Mouse (Mus musculus) c-Kit-positive CD71-negative TER-119-negative erythroid progenitor cells, embryonic 14.5 days (primary cell): Measurements from ENCODE around the gene Gsta3.
"Not testable (repeated sequence)": the region's sequence is repeated elsewhere in the genome, so short reads cannot be mapped to it uniquely, and the experiment has no call there.

ENCODE experiments used
- DNase-seq: peaks from one replicate; pipeline ENCODE4 v3.0.0-alpha.2; 2013; ENCODE audit warnings: low read depth

The Gsta3 gene

GRCm38 (mm10) chr1:21253303-21253650 lies 12.9 kb downstream of the Gsta3 start:
- DNase-seq: no peak

DNA sequence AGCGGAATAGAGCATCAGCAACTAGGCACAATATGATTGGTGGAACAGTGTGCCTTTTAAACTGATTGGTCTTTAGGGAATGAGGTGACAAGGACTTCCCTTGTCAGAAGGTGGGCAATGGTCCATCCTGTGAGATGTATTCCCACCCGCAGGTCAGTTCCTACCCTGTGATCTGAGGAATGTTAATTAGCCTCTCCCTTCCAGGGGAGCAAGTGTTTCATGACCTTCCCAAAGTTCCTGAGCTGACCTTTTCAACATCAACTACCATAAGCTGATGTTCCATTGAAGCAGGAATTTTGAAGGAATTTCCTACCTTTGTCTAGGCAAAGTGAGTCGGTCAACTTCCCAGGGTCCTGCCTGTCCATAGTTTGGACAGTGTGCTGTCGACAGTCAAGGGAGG lies 13.5 kb downstream of the Gsta3 start:
- DNase-seq: no peak

- no peak for DNase-seq
Measured at GRCm38 (mm10) chr1:21255625-21256345, 15.4 kb downstream of the Gsta3 start.

DNA sequence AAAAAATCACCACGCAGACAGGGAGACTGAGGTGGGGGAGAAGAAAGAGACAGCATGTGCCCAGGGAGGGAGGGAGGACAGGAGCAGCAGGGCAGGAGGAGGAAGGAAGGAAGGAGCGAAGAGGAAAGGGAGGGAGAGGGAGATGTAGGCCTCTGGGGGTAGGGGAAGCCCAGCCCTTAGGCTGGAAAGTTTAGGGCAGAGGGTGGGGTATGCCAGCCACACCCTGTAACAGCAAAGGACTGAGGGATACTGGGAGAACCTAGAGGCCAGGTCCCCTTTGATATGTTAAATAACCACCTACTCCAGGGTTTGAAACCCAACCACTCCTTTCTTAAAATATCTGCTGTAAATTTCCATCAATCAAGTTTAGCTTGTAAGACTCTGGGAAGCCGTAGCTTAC lies 16.0 kb downstream of the Gsta3 start:
- DNase-seq: no peak

DNA sequence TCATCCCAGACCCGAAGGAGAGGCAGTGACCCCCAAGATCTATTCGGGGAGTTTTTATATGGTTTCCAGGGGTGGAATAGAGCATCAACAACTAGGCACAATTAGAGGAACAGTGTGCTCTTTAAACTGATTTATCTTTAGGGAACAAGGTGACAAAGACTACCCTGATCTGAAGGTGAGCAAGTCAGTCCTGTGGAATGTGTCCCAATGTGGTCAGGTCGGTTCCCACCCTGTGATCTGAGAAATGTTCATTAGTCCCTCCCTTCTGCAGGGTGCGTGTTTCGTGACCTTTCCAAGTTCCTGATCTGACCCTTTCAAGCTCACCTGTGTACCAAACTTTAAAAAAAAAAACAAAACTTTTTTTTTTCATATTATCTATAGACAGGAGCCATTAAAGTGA lies 16.5 kb downstream of the Gsta3 start:
- DNase-seq: no peak

DNA sequence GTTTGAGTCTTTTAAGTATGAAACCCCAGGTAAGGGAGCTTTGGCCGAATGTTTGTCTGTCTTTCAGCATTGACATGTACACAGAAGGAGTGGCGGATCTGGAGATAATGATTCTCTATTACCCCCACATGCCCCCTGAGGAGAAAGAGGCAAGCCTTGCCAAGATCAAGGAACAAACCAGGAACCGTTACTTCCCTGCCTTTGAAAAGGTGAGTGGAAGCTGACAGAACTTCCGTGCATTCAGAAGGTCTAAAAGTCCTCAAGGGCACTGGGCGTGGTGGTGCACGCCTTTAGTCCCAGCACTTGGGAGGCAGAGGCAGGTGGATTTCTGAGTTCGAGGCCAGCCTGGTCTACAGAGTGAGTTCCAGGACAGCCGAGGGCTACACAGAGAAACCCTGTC lies 19.6 kb downstream of the Gsta3 start:
- DNase-seq: not testable (repeated sequence)

DNA sequence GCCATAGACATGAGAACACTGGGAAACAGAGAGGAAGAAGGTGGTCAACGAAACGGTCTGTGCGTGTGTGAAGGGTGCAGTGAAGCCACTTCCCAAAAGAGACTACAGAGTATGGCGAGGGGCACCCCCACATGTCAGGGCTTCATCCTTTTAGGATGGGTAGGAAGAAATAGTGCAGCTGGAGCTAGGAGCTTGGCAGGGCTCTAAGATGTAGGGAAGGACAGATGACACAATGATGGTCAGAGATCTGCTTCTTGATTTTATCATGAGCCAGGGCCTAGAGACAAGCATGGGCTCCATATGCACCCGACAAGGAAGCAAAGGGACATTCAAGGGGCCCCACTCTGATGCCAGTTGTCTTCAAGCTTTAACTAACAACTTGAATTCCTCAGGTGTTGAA lies 22.0 kb downstream of the Gsta3 start:
- DNase-seq: no peak

DNA sequence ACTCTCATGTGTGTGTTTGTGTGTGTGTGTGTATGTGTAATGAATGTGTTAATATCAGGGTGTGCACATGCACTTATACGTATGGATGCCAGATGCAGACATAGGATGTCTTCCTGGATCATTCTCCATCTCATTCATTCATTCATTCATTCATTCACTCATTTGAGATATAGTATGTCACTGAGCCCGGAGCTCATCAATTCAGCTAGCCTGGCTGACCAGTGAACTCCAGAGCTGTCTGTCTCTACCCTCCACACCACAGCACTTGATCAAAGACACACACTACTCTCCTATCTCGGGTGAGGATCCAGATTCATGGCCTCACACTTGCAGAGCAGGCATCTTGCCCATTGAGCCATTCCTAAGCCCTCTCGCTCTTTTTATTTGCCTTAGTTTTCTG lies 23.6 kb downstream of the Gsta3 start:
- DNase-seq: no peak

DNA sequence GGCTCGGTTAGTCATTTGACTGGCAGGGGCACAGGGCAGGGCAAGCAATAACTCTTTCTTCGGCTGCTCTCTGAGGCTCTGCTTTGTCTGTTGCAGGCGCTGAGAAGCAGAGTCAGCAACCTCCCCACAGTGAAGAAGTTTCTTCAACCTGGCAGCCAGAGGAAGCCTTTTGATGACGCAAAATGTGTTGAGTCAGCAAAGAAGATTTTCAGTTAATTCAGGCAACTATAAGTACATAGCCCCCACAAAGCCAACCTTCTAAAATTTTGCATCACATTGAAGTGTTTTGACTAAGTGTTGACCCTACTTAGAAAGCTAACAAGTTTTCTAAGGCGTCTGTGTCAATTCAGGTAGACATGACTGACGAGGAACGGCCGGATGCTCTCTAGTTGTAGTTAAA lies 24.4 kb downstream of the Gsta3 start:
- DNase-seq: no peak

- no peak for DNase-seq
Measured at GRCm38 (mm10) chr1:21266766-21267165, 26.4 kb downstream of the Gsta3 start.

DNA sequence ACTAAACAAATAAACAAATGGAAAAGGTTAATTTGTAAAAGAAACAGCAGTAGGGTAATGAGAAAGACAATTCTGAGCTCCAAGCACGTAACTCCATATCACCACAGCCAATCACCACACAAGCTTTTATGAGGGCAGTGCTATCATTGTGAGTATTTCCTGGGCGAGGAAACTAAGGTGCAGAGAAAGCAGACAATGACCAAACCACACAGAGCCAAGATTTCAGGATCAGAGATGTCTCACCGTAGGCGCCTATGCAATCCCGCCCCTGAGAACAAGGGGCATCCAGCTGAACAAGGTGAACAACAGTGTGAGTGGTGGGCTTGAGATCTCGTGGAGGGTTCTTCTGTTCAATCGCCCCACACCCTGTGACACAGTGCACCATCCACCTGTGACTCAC lies 27.1 kb downstream of the Gsta3 start:
- DNase-seq: not testable (repeated sequence)

GRCm38 (mm10) chr1:21271343-21272055 lies 31.1 kb downstream of the Gsta3 start:
- DNase-seq: peak; percentile 35

DNA sequence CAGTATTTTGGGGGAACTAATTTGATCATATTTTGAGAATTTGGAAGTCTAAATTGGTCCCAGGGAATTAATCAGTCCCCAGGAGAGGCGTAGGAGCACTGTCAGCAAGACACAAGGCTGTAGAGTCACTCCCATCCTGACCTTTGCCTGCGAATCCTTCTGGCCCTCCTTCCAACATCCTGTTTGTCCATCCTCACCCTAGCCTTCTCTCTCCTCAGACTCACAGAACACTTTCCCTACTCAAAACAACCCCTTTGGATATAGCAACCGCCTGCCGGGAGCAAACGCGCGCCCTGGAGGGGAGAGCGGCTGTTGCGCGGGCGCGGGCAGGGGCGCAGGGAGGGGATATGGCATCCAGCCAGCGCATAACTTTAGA lies 31.7 kb downstream of the Gsta3 start:
- no peak for DNase-seq

DNA sequence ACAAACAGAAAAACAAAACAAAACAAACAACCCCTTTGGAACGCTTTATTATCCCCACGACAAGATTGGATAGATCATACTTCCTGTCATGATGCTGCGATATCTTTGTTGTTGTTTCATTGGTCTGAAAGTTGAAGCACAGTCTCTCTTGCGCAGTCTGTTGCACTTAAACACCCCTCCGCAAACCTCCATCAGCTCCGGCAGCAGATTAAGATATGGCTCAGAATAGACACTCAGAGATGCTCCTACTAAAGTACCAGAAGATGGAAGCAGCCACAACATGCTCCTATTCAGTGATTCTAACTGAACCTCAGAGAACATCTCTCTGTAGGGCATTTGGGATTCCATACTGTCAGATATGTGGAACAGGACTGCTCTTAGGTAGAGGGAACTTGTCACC lies 32.7 kb downstream of the Gsta3 start:
- no peak for DNase-seq

GRCm38 (mm10) chr1:21274437-21275040 lies 34.1 kb downstream of the Gsta3 start:
- DNase-seq: no peak

DNA sequence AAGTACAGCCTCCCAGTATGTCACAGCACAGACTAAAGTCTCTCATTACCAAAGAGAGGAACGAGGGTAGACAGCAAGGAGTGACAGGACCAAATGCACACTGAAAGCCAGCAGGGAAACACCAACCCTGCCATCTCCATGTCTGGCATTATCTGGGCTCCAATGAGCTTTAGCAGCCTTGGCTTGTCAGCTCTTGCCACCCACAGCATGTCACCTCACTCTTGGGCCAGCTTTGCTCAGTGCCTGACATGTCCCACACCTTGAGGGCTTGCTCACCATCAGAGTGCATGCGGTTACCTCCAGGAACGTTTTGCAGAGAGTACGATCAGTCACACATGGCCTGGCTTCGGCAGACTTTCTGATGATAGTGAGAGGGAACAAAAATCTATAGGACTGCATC lies 35.0 kb downstream of the Gsta3 start:
- DNase-seq: not testable (repeated sequence)

DNA sequence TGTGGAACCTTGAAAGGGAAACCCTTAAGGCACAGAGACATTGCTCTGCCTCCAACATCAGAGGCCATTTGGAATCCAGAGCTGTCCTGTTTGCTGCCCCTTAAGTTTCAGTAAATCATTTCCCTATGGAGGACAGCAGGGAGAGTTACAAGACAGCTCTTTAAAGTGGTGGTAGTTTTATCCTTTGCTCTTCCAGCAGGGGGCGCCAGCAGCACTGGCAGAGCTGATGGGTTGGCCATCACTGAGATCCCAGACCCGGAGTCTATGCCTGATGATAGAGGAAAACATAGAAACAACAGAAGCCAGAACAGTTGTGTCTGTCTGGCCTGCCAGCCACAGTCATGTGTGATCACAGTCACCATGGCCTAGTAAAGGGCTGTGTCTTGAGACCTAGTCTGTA lies 35.8 kb downstream of the Gsta3 start:
- not testable (repeated sequence) for DNase-seq

GRCm38 (mm10) chr1:21280306-21280705 lies 39.9 kb downstream of the Gsta3 start:
- no peak for DNase-seq

DNA sequence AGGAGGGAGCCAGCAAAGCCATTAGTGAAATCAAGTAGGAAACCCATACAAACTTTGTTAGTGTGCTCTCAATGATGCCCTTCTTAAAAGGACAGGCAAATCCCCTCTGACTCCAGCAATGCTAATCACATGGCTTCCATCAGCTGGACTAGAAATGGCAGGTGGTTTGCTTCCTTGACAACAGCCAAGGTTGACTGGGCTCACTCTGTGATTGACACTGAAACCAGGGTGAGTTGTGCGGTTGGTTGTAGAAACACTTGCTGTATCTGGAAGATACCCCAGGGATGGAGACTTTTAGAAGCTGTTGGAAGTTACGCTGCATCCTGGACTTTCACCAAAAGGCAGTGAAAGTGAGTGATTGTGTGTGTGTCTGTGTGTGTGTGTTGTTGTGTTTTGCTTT lies 44.3 kb downstream of the Gsta3 start:
- DNase-seq: not testable (repeated sequence)

GRCm38 (mm10) chr1:21291394-21291793 lies 51.0 kb downstream of the Gsta3 start:
- DNase-seq: no peak

DNA sequence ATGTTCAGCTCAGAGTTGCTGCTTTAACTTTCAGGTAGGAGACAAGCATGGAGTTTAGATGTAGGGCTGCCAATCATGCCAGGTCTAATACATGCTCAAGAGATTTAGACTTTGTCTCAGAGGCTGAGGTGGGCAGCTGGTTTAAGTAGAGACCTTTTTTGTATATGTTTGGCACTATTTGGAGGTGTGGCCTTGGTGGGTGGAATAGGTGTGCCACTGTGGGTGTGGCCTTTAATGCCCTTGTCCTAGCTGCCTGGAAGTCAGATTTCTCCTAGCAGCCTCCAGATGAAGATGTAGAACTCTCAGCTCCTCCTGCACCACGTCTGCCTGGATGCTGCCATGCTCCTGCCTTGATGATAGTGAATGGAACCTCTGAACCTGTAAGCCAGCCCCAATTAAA lies 52.2 kb downstream of the Gsta3 start:
- DNase-seq: no peak

DNA sequence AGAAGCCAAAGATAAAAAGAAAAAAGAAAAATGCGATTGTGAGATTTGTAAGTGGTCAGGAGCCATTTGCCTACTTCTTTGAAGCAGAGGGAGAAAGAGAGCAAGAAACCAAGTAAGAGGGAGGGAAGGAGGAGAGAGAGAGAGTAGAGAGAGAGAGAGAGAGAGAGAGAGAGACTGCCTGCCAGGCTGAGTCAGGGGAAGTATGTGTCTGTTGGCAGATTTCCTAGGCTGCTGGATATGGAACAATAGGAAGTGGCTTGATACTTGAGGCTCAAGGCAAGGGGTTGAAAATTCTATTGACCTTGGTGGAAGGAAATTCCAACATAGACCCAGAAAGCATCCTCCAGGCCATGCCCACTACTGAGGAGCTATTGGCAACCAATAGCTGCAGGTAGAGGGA lies 55.8 kb downstream of the Gsta3 start:
- DNase-seq: no peak

DNA sequence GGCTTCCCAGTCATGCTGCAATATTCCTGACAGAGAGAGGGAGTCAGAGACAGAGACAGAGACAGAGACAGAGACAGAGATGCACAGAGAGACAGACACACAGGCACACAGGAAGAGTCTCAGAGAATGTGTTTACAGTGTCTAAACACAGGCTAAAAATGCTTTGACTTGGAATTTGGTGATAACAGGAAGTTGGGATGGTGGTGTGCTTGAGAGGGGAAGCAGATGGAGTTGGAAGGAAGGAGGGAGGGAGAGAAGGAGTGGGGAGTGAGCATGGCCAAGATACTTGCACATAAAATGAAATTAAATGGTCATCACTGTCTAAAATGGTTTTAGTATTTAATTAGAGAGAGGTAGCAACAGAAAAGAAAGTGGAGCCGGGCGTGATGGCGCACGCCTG lies 57.7 kb downstream of the Gsta3 start:
- no peak for DNase-seq

DNA sequence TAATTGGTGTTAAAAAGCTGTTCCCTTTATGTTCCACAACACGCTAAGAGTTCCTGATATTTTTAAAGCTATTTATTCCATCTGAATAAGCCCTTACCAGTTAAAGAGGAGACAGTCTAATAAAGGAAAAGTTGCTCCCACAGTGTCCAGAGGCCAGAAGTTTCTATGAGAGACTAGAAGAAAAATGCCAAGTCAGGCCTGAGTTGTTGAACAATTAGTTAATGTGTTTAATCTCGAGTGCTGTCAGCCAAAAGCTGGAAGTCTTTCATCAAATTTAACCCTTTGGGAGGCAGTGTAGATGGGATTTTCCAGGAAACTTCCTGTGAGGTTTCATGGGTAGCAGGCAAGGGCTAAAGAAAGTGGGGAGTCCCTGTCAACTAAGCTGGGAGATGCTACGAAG lies 59.4 kb downstream of the Gsta3 start:
- no peak for DNase-seq
